Mouse (Mus musculus) kidney, adult 9 months (tissue): ENCODE results near the gene Duox1.
"Not testable (repeated sequence)": the region's sequence is repeated elsewhere in the genome, so short reads cannot be mapped to it uniquely, and the experiment has no call there.

Experiments
- DNase-seq: peaks from one replicate; pipeline ENCODE4 v3.0.0; 2022

Duox1 gene

GRCm38 (mm10) chr2:122377215-122377674 lies 61.8 kb downstream of the Duox1 start:
- DNase-seq = peak; percentile 99

- peak; percentile 83 for DNase-seq
These were observed 62.3 kb downstream of the Duox1 start for GRCm38 (mm10) chr2:122377751-122378246.

- peak; percentile 83 for DNase-seq
These were observed 63.2 kb downstream of the Duox1 start for GRCm38 (mm10) chr2:122378421-122379291.

GRCm38 (mm10) chr2:122379292-122379650 lies 63.8 kb downstream of the Duox1 start:
- DNase-seq = no peak

- peak; percentile 78 for DNase-seq
These were observed 65.4 kb downstream of the Duox1 start for GRCm38 (mm10) chr2:122380768-122381311.

GRCm38 (mm10) chr2:122381329-122382103 lies 66.0 kb downstream of the Duox1 start:
- peak; percentile 67 for DNase-seq

- DNase-seq = no peak
These were observed 66.6 kb downstream of the Duox1 start for GRCm38 (mm10) chr2:122382121-122382520.

- DNase-seq = no peak
These were observed 69.6 kb downstream of the Duox1 start for GRCm38 (mm10) chr2:122385095-122385494.

GRCm38 (mm10) chr2:122387135-122387534 lies 71.7 kb downstream of the Duox1 start:
- DNase-seq = not testable (repeated sequence)

GRCm38 (mm10) chr2:122396150-122396549 lies 80.7 kb downstream of the Duox1 start:
- no peak for DNase-seq
